Comparison of ENCODE assay signal across 19 mouse cellular contexts in genomic region chr3:83771160-83771869, GRCm38 (mm10). TPM values are rescaled to one million over a fixed set of nuclear protein-coding genes. Genes with fewer than 3 reads are reported as not detected.
"Had no signal": no experiment of that assay in that cellular context is flagged by ENCODE, and none has a peak within 500 bp of the region (broad histone marks: within the 10 kb centered on the region; RNA-seq: fewer than 3 reads in every experiment).

No protein-coding gene starts in this region.

- H3K4me2 ChIP-seq: limb, embryonic 13.5 days; midbrain, embryonic 15.5 days; neural tube, embryonic 12.5 days had no signal

- H3K27ac ChIP-seq: limb, embryonic 13.5 days; midbrain, embryonic 15.5 days; neural tube, embryonic 12.5 days had no signal

- H3K27me3 ChIP-seq: limb, embryonic 13.5 days; midbrain, embryonic 15.5 days had no signal

- DNase-seq: kidney, adult 8-10 months; kidney, postnatal 25 days; layer of hippocampus, adult 9-11 months; layer of hippocampus, postnatal 36 days; left cerebral cortex, postnatal 4 days; lung, adult 2 months; lung, postnatal 36 days; right cerebral cortex, postnatal 4 days; spleen, adult 18-20 months; thymus, adult 2 months; thymus, postnatal 25 days had no signal

- H3K9ac ChIP-seq: limb, embryonic 13.5 days; midbrain, embryonic 15.5 days; neural tube, embryonic 12.5 days had no signal

- H3K9me3 ChIP-seq: limb, embryonic 13.5 days; midbrain, embryonic 15.5 days; neural tube, embryonic 12.5 days had no signal

- ATAC-seq: inflammation-experienced regulatory T-cells, adult 6 months; lung, postnatal 0 days; midbrain, embryonic 15.5 days had no signal

- H3K4me3 ChIP-seq: limb, embryonic 13.5 days; midbrain, embryonic 15.5 days; neural tube, embryonic 12.5 days had no signal

RNA-seq across cellular contexts. Expression of gene Sfrp2, which starts 5.2 kb away (rescaled TPM):
- total RNA-seq: megakaryocyte progenitor cell, adult 5-6 weeks; monocyte, adult 5-6 weeks; neutrophil, adult 5-6 weeks had no signal
